In the genomic region with DNA sequence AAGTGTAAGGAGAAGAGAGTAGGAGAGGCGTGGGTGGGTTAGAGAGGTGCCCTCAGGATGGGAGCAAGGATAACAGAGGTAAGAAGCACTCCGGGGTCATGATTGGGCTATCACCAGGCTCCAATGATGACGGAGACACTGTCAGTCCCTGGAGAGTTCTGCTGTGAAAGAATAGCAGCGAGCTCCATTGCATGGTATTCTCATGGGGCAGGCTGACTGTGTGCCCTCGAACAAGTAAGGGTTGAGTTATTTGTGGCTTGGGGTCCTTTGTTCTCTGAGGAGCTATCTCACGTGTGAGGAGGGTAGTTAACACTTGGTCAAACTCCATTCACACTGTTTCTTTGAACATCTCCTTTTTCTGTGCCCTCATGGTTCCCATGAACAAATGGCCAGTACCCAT, we compare ENCODE assay signal across 15 mouse cellular contexts.
"Had no signal": no experiment of that assay in that cellular context is flagged by ENCODE, and none has a peak within 500 bp of the region (broad histone marks: within the 10 kb centered on the region; RNA-seq: fewer than 3 reads in every experiment).

No protein-coding gene starts in this region.

- H3K9ac ChIP-seq: limb, embryonic 15.5 days; liver, embryonic 12.5 days; liver, embryonic 14.5 days; lung, embryonic 14.5 days; midbrain, embryonic 12.5 days; neural tube, embryonic 12.5 days had no signal

- H3K36me3 ChIP-seq: limb, embryonic 15.5 days; liver, embryonic 12.5 days; midbrain, embryonic 10.5 days; midbrain, embryonic 12.5 days; neural tube, embryonic 12.5 days had no signal

- H3K27ac ChIP-seq: limb, embryonic 15.5 days; liver, embryonic 12.5 days; liver, embryonic 14.5 days; midbrain, embryonic 10.5 days; midbrain, embryonic 12.5 days; neural tube, embryonic 12.5 days had no signal

- DNase-seq: lung, embryonic 14.5 days; lung, postnatal 14 days; lung, postnatal 36 days; midbrain, embryonic 14.5 days; right cerebral cortex, adult 18-20 months; right cerebral cortex, postnatal 25 days; thymus, adult 18-20 months; thymus, postnatal 14 days; thymus, postnatal 4 days had no signal

- H3K4me2 ChIP-seq: limb, embryonic 15.5 days; liver, embryonic 12.5 days; lung, embryonic 14.5 days; midbrain, embryonic 12.5 days; neural tube, embryonic 12.5 days had no signal

- H3K27me3 ChIP-seq: neural tube, embryonic 12.5 days had no signal

- H3K4me3 ChIP-seq: limb, embryonic 15.5 days; liver, embryonic 12.5 days; midbrain, embryonic 10.5 days; midbrain, embryonic 12.5 days; neural tube, embryonic 12.5 days had no signal

- H3K4me1 ChIP-seq: liver, embryonic 12.5 days; midbrain, embryonic 12.5 days; neural tube, embryonic 12.5 days had no signal

- H3K9me3 ChIP-seq: limb, embryonic 15.5 days; liver, embryonic 12.5 days; midbrain, embryonic 10.5 days; midbrain, embryonic 12.5 days; neural tube, embryonic 12.5 days had no signal
